Mouse (Mus musculus) megakaryocyte, embryonic 14.5 days (primary cell): ENCODE measurements at regions not wholly inside any gene's neighbourhood (a gene's known extent, or its start where the extent isn't known, plus 50 kb on each side); places are given as distances from the start of the nearest gene placed in this dataset.

Source experiments
- FLI1 ChIP-seq: IDR thresholded peaks from 2 replicates; pipeline ENCODE4 v1.6.1; 2012; ENCODE audit warnings: low read length, inconsistent platforms, mixed read lengths
- GATA1 ChIP-seq: IDR thresholded peaks from 3 replicates; pipeline ENCODE4 v1.6.1; 2012; ENCODE audit warnings: mixed read lengths, low read length, inconsistent platforms, borderline replicate concordance

GRCm38 (mm10) chr17:82949794-82950193 lies 265.3 kb upstream of the Pkdcc start:
- TF ChIP-seq GATA1 (no peak), FLI1 (no peak)
